ENCODE assay signal across 9 mouse cellular contexts in genomic region chr13:102865971-102866724, GRCm38 (mm10).
DNase-seq lines count a peak whose midpoint lies in the region; ATAC-seq lines count a peak whose summit lies in the region.
"Had no signal": no experiment of that assay in that cellular context is flagged by ENCODE, and none has a peak within 500 bp of the region (broad histone marks: within the 10 kb centered on the region; RNA-seq: fewer than 3 reads in every experiment).

No protein-coding gene starts in this region.

- peaks cover 9% of the 10 kb centered on the region; the same call in 1 of the 2 replicates for H3K4me1 ChIP-seq in intestine, embryonic 15.5 days (replicated peaks)
- H3K4me1 ChIP-seq in megakaryocyte, embryonic 14.5 days = peaks cover 79% of the 10 kb centered on the region

- H3K9me3 ChIP-seq in intestine, embryonic 15.5 days = no peaks in the 10 kb centered on the region
- peaks cover 6% of the 10 kb centered on the region for H3K9me3 ChIP-seq in megakaryocyte, embryonic 14.5 days

- no peaks in the 10 kb centered on the region for H3K36me3 ChIP-seq in intestine, embryonic 15.5 days
- H3K36me3 ChIP-seq in megakaryocyte, embryonic 14.5 days (replicated peaks; ENCODE audit: low read length) = peaks cover 25% of the 10 kb centered on the region

- 0 out of 2 replicates have a peak, but pooled peaks have one; percentile 28 for ATAC-seq in intestine, embryonic 15.5 days

- H3K27me3 ChIP-seq in intestine, embryonic 15.5 days (replicated peaks) = no peaks in the 10 kb centered on the region
- no peaks in the 10 kb centered on the region for H3K27me3 ChIP-seq in megakaryocyte, embryonic 14.5 days (replicated peaks)

- H3K9ac ChIP-seq in intestine, embryonic 15.5 days = no peak overlapping the region
- H3K9ac ChIP-seq: liver, embryonic 14.5 days had no signal

- peak; percentile 40 to 55 for DNase-seq in cerebellum, postnatal 14 days
- no peak for DNase-seq in cerebellum, postnatal 36 days
- peak; percentile 50 for DNase-seq in urinary bladder, postnatal 14 days (ENCODE audit: low spot score)
- no peak for DNase-seq in urinary bladder, postnatal 36 days (ENCODE audit: low spot score in 2 of 2)
- no peak for DNase-seq in spleen, postnatal 10 days (ENCODE audit: low spot score in 2 of 2)
- no peak for DNase-seq in yolk sac, embryonic 10.5 days (ENCODE audit: low spot score)

- peak overlapping the region; percentile 59; the same call in 1 of the 2 replicates for H3K27ac ChIP-seq in intestine, embryonic 15.5 days
- H3K27ac ChIP-seq: liver, embryonic 14.5 days had no signal

- no peak overlapping the region for H3K4me3 ChIP-seq in intestine, embryonic 15.5 days (replicated peaks)
- peak overlapping the region; percentile 31 for H3K4me3 ChIP-seq in megakaryocyte, embryonic 14.5 days (replicated peaks)

- 56% methylated on average over 11 of the region's 11 CpGs for WGBS in intestine, embryonic 15.5 days

- no peak overlapping the region for H3K4me2 ChIP-seq in intestine, embryonic 15.5 days (replicated peaks)

Comparison
In these comparisons a context has a peak if more than half of its experiments do, and no peak if none do; other contexts are left out.
1. DNase-seq: peak in cerebellum, postnatal 14 days (2 of 2) and urinary bladder, postnatal 14 days (single experiment); none in cerebellum, postnatal 36 days (0 of 2), urinary bladder, postnatal 36 days (0 of 2), spleen, postnatal 10 days (0 of 2) and yolk sac, embryonic 10.5 days (single experiment).